Mouse (Mus musculus) intestine, embryonic 16.5 days (tissue): Measurements from ENCODE around the gene Btbd9. TPM values are rescaled to one million over a fixed set of nuclear protein-coding genes. Genes with fewer than 3 reads are reported as not detected.
A peak's percentile ranks its signal among the peaks of the same experiment; 100 is the strongest.

Source experiments
- ATAC-seq: fragments of 200-750 bp; cut with Nextera tagmentation; 2 replicates; pipeline ENCODE4 v1.8.0; 2017; ENCODE audit warnings: moderate TSS enrichment, moderate library complexity
- H3K27ac ChIP-seq: fragments of 300-500 bp; sonication (generic); 2 replicates; pipeline ENCODE4 v1.5.1; 2014; ENCODE audit warnings: mild to moderate bottlenecking, low read length
- H3K27me3 ChIP-seq: fragments of 300-500 bp; sonication (generic); replicated peaks from 2 replicates; pipeline ENCODE4 v1.6.1; 2014; ENCODE audit warnings: low read length, control low read depth, mixed read lengths; ENCODE audit not compliant: control insufficient read depth, insufficient read depth
- H3K36me3 ChIP-seq: fragments of 300-500 bp; sonication (generic); 2 replicates; pipeline ENCODE4 v1.6.1; 2014; ENCODE audit warnings: low read length, control low read depth; ENCODE audit not compliant: control insufficient read depth, insufficient read depth
- H3K4me1 ChIP-seq: fragments of 300-500 bp; sonication (generic); 2 replicates; pipeline ENCODE4 v1.6.1; 2014; ENCODE audit warnings: low read length, control low read depth, mixed read lengths; ENCODE audit not compliant: control insufficient read depth, insufficient read depth
- H3K4me2 ChIP-seq: fragments of 300-500 bp; sonication (generic); 2 replicates; pipeline ENCODE4 v1.6.1; 2014; ENCODE audit warnings: low read depth, low read length, control low read depth
- H3K4me3 ChIP-seq: fragments of 300-500 bp; sonication (generic); 2 replicates; pipeline ENCODE4 v1.5.1; 2014; ENCODE audit warnings: mild to moderate bottlenecking, low read length
- H3K9ac ChIP-seq: fragments of 300-500 bp; sonication (generic); 2 replicates; pipeline ENCODE4 v1.6.1; 2014; ENCODE audit warnings: low read depth, low read length
- H3K9me3 ChIP-seq: fragments of 300-500 bp; sonication (generic); 2 replicates; pipeline ENCODE4 v1.6.1; 2016; ENCODE audit warnings: low read length, control low read depth; ENCODE audit not compliant: control insufficient read depth
- WGBS: fragments of 180-500 bp; shearing (Covaris S2); extraction: QIAGEN DNeasy Blood & Tissue Kit; methylation state at CpG from one replicate; pipeline ENCODE4 v1.1.7; 2014; 5-methylcytosine and 5-hydroxymethylcytosine counted together
- polyA plus RNA-seq: library from polyadenylated mRNA; unstranded; fragments of >200 nt; fragmentation: Nextera tagmentation; extraction: Ambion mirVana; gene quantifications from 2 replicates; pipeline ENCODE4 v1.2.1, GENCODE M21; 2015

The Btbd9 gene
- polyA plus RNA-seq, 1 experiment from 2014 or later, result 51.6 TPM

GRCm38 (mm10) chr17:30383649-30384048 is 192.6 kb downstream of the Btbd9 start:
- no peak for ATAC-seq
- no peaks in the 10 kb centered on the region for H3K4me1 ChIP-seq
- no peak overlapping the region for H3K4me2 ChIP-seq
- 90% methylated on average over 6 of the region's 6 CpGs for WGBS
- H3K4me3 ChIP-seq, result no peak overlapping the region
- H3K27me3 ChIP-seq, result no peaks in the 10 kb centered on the region
- no peak overlapping the region for H3K9ac ChIP-seq
- H3K27ac ChIP-seq, result no peak overlapping the region
- no peaks in the 10 kb centered on the region for H3K36me3 ChIP-seq
- H3K9me3 ChIP-seq, result no peaks in the 10 kb centered on the region

- Histone ChIP-seq H3K27ac (no peak overlapping the region), H3K4me2 (no peak overlapping the region), H3K4me3 (no peak overlapping the region), H3K27me3 (no peaks in the 10 kb centered on the region), H3K36me3 (no peaks in the 10 kb centered on the region), H3K4me1 (no peaks in the 10 kb centered on the region), H3K9ac (no peak overlapping the region), H3K9me3 (no peaks in the 10 kb centered on the region)
- ATAC-seq, result no peak
- WGBS, result 47% methylated on average over 5 of the region's 5 CpGs
These were observed 197.9 kb downstream of the Btbd9 start for GRCm38 (mm10) chr17:30378221-30379010.

GRCm38 (mm10) chr17:30377754-30378153 is 198.5 kb downstream of the Btbd9 start:
- Histone ChIP-seq H3K4me1 (no peaks in the 10 kb centered on the region), H3K4me3 (no peak overlapping the region), H3K9me3 (no peaks in the 10 kb centered on the region), H3K27me3 (no peaks in the 10 kb centered on the region), H3K36me3 (no peaks in the 10 kb centered on the region), H3K4me2 (no peak overlapping the region), H3K27ac (no peak overlapping the region), H3K9ac (no peak overlapping the region)
- no peak for ATAC-seq
- 39% methylated on average over 1 of the region's 1 CpGs for WGBS

- H3K36me3 ChIP-seq, result no peaks in the 10 kb centered on the region
- no peaks in the 10 kb centered on the region for H3K27me3 ChIP-seq
- no peak overlapping the region for H3K4me3 ChIP-seq
- no peaks in the 10 kb centered on the region for H3K4me1 ChIP-seq
- no peak overlapping the region for H3K9ac ChIP-seq
- H3K9me3 ChIP-seq, result no peaks in the 10 kb centered on the region
- no peak overlapping the region for H3K27ac ChIP-seq
- H3K4me2 ChIP-seq, result no peak overlapping the region
- 84% methylated on average over 1 of the region's 1 CpGs for WGBS
- ATAC-seq, result no peak
These were observed 201.2 kb downstream of the Btbd9 start for GRCm38 (mm10) chr17:30375107-30375506.

- Histone ChIP-seq H3K4me3 (no peak overlapping the region), H3K27me3 (no peaks in the 10 kb centered on the region), H3K4me2 (no peak overlapping the region), H3K36me3 (no peaks in the 10 kb centered on the region), H3K27ac (no peak overlapping the region), H3K9me3 (no peaks in the 10 kb centered on the region), H3K4me1 (peaks cover 4% of the 10 kb centered on the region; the same call in 1 of the 2 replicates), H3K9ac (no peak overlapping the region)
- ATAC-seq, result no peak
- 65% methylated on average over 2 of the region's 2 CpGs for WGBS
These were observed 207.7 kb downstream of the Btbd9 start for GRCm38 (mm10) chr17:30368559-30368958.

GRCm38 (mm10) chr17:30364701-30365100 is 211.6 kb downstream of the Btbd9 start:
- H3K36me3 ChIP-seq, result no peaks in the 10 kb centered on the region
- H3K9me3 ChIP-seq, result no peaks in the 10 kb centered on the region
- H3K27ac ChIP-seq, result no peak overlapping the region
- no peak overlapping the region for H3K9ac ChIP-seq
- H3K27me3 ChIP-seq, result no peaks in the 10 kb centered on the region
- no peak for ATAC-seq
- 90% methylated on average over 1 of the region's 1 CpGs for WGBS
- H3K4me3 ChIP-seq, result no peak overlapping the region
- H3K4me2 ChIP-seq, result no peak overlapping the region
- H3K4me1 ChIP-seq, result peaks cover 14% of the 10 kb centered on the region

- no peak; the same call in 1 of the 2 replicates for ATAC-seq
- WGBS, result 49% methylated on average over 5 of the region's 5 CpGs
- no peak overlapping the region for H3K4me3 ChIP-seq
- no peak overlapping the region for H3K4me2 ChIP-seq
- H3K4me1 ChIP-seq, result peaks cover 14% of the 10 kb centered on the region
- no peaks in the 10 kb centered on the region for H3K9me3 ChIP-seq
- H3K27me3 ChIP-seq, result no peaks in the 10 kb centered on the region
- no peak overlapping the region for H3K9ac ChIP-seq
- H3K36me3 ChIP-seq, result no peaks in the 10 kb centered on the region
- no peak overlapping the region for H3K27ac ChIP-seq
These were observed 212.9 kb downstream of the Btbd9 start for GRCm38 (mm10) chr17:30363365-30363764.

- ATAC-seq, result peak; percentile 86
- no peak overlapping the region for H3K4me3 ChIP-seq
- H3K9ac ChIP-seq, result no peak overlapping the region
- H3K4me2 ChIP-seq, result no peak overlapping the region; the same call in 1 of the 2 replicates
- H3K27me3 ChIP-seq, result no peaks in the 10 kb centered on the region
- no peaks in the 10 kb centered on the region for H3K9me3 ChIP-seq
- peaks cover 16% of the 10 kb centered on the region for H3K4me1 ChIP-seq
- 0 out of 2 replicates have a peak overlapping the region, but pooled peaks have one; percentile 26 for H3K27ac ChIP-seq
- H3K36me3 ChIP-seq, result no peaks in the 10 kb centered on the region
- 7% methylated on average over 1 of the region's 1 CpGs for WGBS
These were observed 215.6 kb downstream of the Btbd9 start for GRCm38 (mm10) chr17:30360654-30361053.

- H3K4me2 ChIP-seq, result no peak overlapping the region
- no peaks in the 10 kb centered on the region for H3K9me3 ChIP-seq
- no peaks in the 10 kb centered on the region for H3K27me3 ChIP-seq
- peaks cover 12% of the 10 kb centered on the region for H3K4me1 ChIP-seq
- H3K9ac ChIP-seq, result no peak overlapping the region
- no peaks in the 10 kb centered on the region for H3K36me3 ChIP-seq
- 85% methylated on average over 5 of the region's 5 CpGs for WGBS
- H3K27ac ChIP-seq, result no peak overlapping the region
- H3K4me3 ChIP-seq, result no peak overlapping the region
- no peak for ATAC-seq
These were observed 216.9 kb downstream of the Btbd9 start for GRCm38 (mm10) chr17:30359392-30359791.
